Mouse (Mus musculus) C2C12 (cell line): ENCODE measurements around the gene Exoc4. TPM values are rescaled to one million over a fixed set of nuclear protein-coding genes. Genes with fewer than 3 reads are reported as not detected.

Source experiments
- H3K27me3 ChIP-seq: one replicate; pipeline ENCODE4 v1.6.1; 2011; ENCODE audit not compliant: control insufficient read depth, insufficient read depth, insufficient read length
- H3K36me3 ChIP-seq: one replicate; pipeline ENCODE4 v1.6.1; 2011; ENCODE audit not compliant: control insufficient read depth, insufficient read depth
- H3K4me3 ChIP-seq: one replicate; pipeline ENCODE4 v1.5.1; 2011; ENCODE audit warnings: mild to moderate bottlenecking, control low read depth; ENCODE audit not compliant: poor library complexity, insufficient read depth, severe bottlenecking
- H3K79me2 ChIP-seq: one replicate; pipeline ENCODE4 v1.6.1; 2011; ENCODE audit not compliant: control insufficient read depth, insufficient read depth
- H3K79me3 ChIP-seq: one replicate; pipeline ENCODE4 v1.6.1; 2011; ENCODE audit warnings: low read depth, control low read depth
- H3ac ChIP-seq: one replicate; pipeline ENCODE3; 2011; ENCODE audit warnings: low read depth; ENCODE audit not compliant: control insufficient read depth, insufficient read length
- CEBPB ChIP-seq: IDR thresholded peaks from one replicate; pipeline ENCODE4 v1.6.1; 2011; ENCODE audit warnings: low read depth, mild to moderate bottlenecking, control low read depth, moderate library complexity
- CTCF ChIP-seq: IDR thresholded peaks from one replicate; pipeline ENCODE4 v1.5.1; 2011; ENCODE audit not compliant: control insufficient read depth, insufficient read depth, insufficient read length
- FOSL1 ChIP-seq: IDR thresholded peaks from one replicate; pipeline ENCODE4 v1.8.0; 2011; ENCODE audit warnings: mild to moderate bottlenecking, low read length; ENCODE audit not compliant: poor library complexity, insufficient read depth, severe bottlenecking
- MAX ChIP-seq: IDR thresholded peaks from one replicate; pipeline ENCODE4 v1.6.1; 2011; ENCODE audit warnings: mild to moderate bottlenecking, control low read depth
- MYOD1 ChIP-seq: IDR thresholded peaks from one replicate; pipeline ENCODE4 v1.6.1; 2011; ENCODE audit warnings: low read depth; ENCODE audit not compliant: control insufficient read depth, insufficient read length
- MYOG ChIP-seq: IDR thresholded peaks from one replicate; pipeline ENCODE4 v1.6.1; 2011; ENCODE audit not compliant: control insufficient read depth, insufficient read length; ENCODE audit errors: extremely low read depth
- USF1 ChIP-seq: IDR thresholded peaks from one replicate; pipeline ENCODE4 v1.6.1; 2011; ENCODE audit warnings: low read depth, mild to moderate bottlenecking, control low read depth, moderate library complexity
- polyA plus RNA-seq: library from polyadenylated mRNA; unstranded; fragments of >200 nt; fragmentation: generic; extraction: Trizol; gene quantifications from one replicate; pipeline ENCODE4 v1.2.1, GENCODE M21; 2012; ENCODE audit warnings: missing spikeins

Exoc4 gene
- polyA plus RNA-seq, 1 experiment = 20.6 TPM

- no peak overlapping the region for H3K4me3 ChIP-seq
- H3K36me3 ChIP-seq = no peaks in the 10 kb centered on the region
- no peaks in the 10 kb centered on the region for H3K79me3 ChIP-seq
- H3K27me3 ChIP-seq = no peaks in the 10 kb centered on the region
- no peak for TF ChIP-seq MAX
- TF ChIP-seq FOSL1 = no peak
- no peak for TF ChIP-seq USF1
- no peak for TF ChIP-seq MYOG
- no peak for TF ChIP-seq CEBPB
- TF ChIP-seq MYOD1 = no peak
- TF ChIP-seq CTCF = no peak
- H3K79me2 ChIP-seq = no peaks in the 10 kb centered on the region
- H3ac ChIP-seq = no peak overlapping the region
Measured at GRCm38 (mm10) chr6:33724596-33724995, 475.7 kb downstream of the Exoc4 start.

GRCm38 (mm10) chr6:33727271-33727670 lies 478.4 kb downstream of the Exoc4 start:
- H3K79me2 ChIP-seq = no peaks in the 10 kb centered on the region
- TF ChIP-seq USF1 (no peak), FOSL1 (no peak), MYOG (no peak), MAX (no peak), CTCF (no peak), CEBPB (no peak), MYOD1 (no peak)
- no peaks in the 10 kb centered on the region for H3K27me3 ChIP-seq
- H3K36me3 ChIP-seq = no peaks in the 10 kb centered on the region
- no peak overlapping the region for H3ac ChIP-seq
- no peaks in the 10 kb centered on the region for H3K79me3 ChIP-seq
- H3K4me3 ChIP-seq = no peak overlapping the region

DNA sequence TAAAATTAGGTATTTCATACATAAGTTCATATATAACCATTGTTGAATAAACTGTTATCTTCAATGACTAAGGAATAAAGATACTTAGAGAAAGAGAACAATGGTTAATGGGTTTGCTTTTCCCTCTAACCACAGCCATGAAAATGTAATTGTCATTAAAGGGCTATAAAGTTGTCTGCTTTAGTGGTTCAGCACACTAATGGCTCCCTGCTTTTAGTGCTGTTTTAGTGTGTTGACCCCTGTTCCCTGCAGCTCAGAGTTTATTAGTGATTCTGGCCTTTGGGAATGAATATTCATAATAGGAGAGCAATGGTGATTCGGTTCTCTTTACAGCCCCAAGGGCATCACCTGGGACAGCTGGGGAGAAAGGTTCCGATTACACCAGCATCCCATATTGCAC lies 483.3 kb downstream of the Exoc4 start:
- no peaks in the 10 kb centered on the region for H3K79me2 ChIP-seq
- no peaks in the 10 kb centered on the region for H3K79me3 ChIP-seq
- H3ac ChIP-seq = no peak overlapping the region
- no peaks in the 10 kb centered on the region for H3K36me3 ChIP-seq
- no peak overlapping the region for H3K4me3 ChIP-seq
- no peaks in the 10 kb centered on the region for H3K27me3 ChIP-seq
- TF ChIP-seq FOSL1 (no peak), USF1 (no peak), CTCF (no peak), MYOG (no peak), MYOD1 (no peak), MAX (no peak), CEBPB (no peak)

GRCm38 (mm10) chr6:33733602-33734001 lies 484.7 kb downstream of the Exoc4 start:
- H3K27me3 ChIP-seq = no peaks in the 10 kb centered on the region
- no peak overlapping the region for H3K4me3 ChIP-seq
- TF ChIP-seq USF1 (no peak), FOSL1 (no peak), CEBPB (no peak), MYOG (no peak), MAX (no peak), CTCF (no peak), MYOD1 (no peak)
- H3K79me3 ChIP-seq = no peaks in the 10 kb centered on the region
- H3K36me3 ChIP-seq = no peaks in the 10 kb centered on the region
- H3ac ChIP-seq = no peak overlapping the region
- H3K79me2 ChIP-seq = no peaks in the 10 kb centered on the region

- Histone ChIP-seq H3K27me3 (no peaks in the 10 kb centered on the region), H3K36me3 (no peaks in the 10 kb centered on the region), H3K4me3 (no peak overlapping the region), H3K79me3 (no peaks in the 10 kb centered on the region), H3K79me2 (no peaks in the 10 kb centered on the region), H3ac (no peak overlapping the region)
- TF ChIP-seq USF1 = no peak
- TF ChIP-seq FOSL1 = no peak
- TF ChIP-seq MYOG = no peak
- TF ChIP-seq CEBPB = no peak
- no peak for TF ChIP-seq MAX
- no peak for TF ChIP-seq MYOD1
- no peak for TF ChIP-seq CTCF
Measured at GRCm38 (mm10) chr6:33734032-33734431, 485.1 kb downstream of the Exoc4 start.

GRCm38 (mm10) chr6:33738857-33739291 lies 490.0 kb downstream of the Exoc4 start:
- Histone ChIP-seq H3K27me3 (no peaks in the 10 kb centered on the region), H3ac (no peak overlapping the region), H3K79me2 (no peaks in the 10 kb centered on the region), H3K79me3 (no peaks in the 10 kb centered on the region), H3K36me3 (no peaks in the 10 kb centered on the region), H3K4me3 (no peak overlapping the region)
- TF ChIP-seq USF1 (no peak), MAX (no peak), FOSL1 (no peak), MYOD1 (no peak)
